Mouse (Mus musculus) forebrain, embryonic 14.5 days (tissue): ENCODE measurements at regions not wholly inside any gene's neighbourhood (a gene's known extent, or its start where the extent isn't known, plus 50 kb on each side); places are given as distances from the start of the nearest gene placed in this dataset.

ENCODE experiments used
- ATAC-seq: fragments of 200-750 bp; cut with Nextera tagmentation; 2 replicates; pipeline ENCODE4 v1.8.0; 2017; ENCODE audit warnings: mild to moderate bottlenecking, moderate library complexity
- DNase-seq: peaks from one replicate; pipeline ENCODE4 v3.0.0-alpha.2; 2015; ENCODE audit warnings: low spot score
- H3K27ac ChIP-seq: fragments of 300-500 bp; sonication (generic); 2 replicates; pipeline ENCODE4 v1.5.1; 2014; ENCODE audit warnings: low read depth, mild to moderate bottlenecking, control low read depth, low read length, moderate library complexity
- H3K27me3 ChIP-seq: fragments of 300-500 bp; sonication (generic); replicated peaks from 2 replicates; pipeline ENCODE4 v1.6.1; 2014; ENCODE audit warnings: low read length, control low read depth, mixed read lengths; ENCODE audit not compliant: control insufficient read depth, insufficient read depth
- H3K36me3 ChIP-seq: fragments of 300-500 bp; sonication (generic); 2 replicates; pipeline ENCODE4 v1.6.1; 2014; ENCODE audit warnings: low read length, control low read depth; ENCODE audit not compliant: control insufficient read depth, insufficient read depth
- H3K4me1 ChIP-seq: fragments of 300-500 bp; sonication (generic); 2 replicates; pipeline ENCODE4 v1.6.1; 2014; ENCODE audit warnings: antibody characterized with exemption, low read length, control low read depth; ENCODE audit not compliant: control insufficient read depth, insufficient read depth
- H3K4me2 ChIP-seq: fragments of 300-500 bp; sonication (generic); 2 replicates; pipeline ENCODE4 v1.6.1; 2014; ENCODE audit warnings: mild to moderate bottlenecking, control low read depth, low read length
- H3K4me3 ChIP-seq: fragments of 300-500 bp; sonication (generic); 2 replicates; pipeline ENCODE4 v1.5.1; 2014; ENCODE audit warnings: low read depth, low read length, control low read depth
- H3K9ac ChIP-seq: fragments of 300-500 bp; sonication (generic); 2 replicates; pipeline ENCODE4 v1.6.1; 2014; ENCODE audit warnings: mild to moderate bottlenecking, low read length, control low read depth, moderate library complexity
- H3K9me3 ChIP-seq: fragments of 300-500 bp; sonication (generic); replicated peaks from 2 replicates; pipeline ENCODE4 v1.6.1; 2016; ENCODE audit warnings: low read length, control low read depth, mixed read lengths; ENCODE audit not compliant: control insufficient read depth
- WGBS: fragments of 180-500 bp; shearing (Covaris S2); extraction: QIAGEN DNeasy Blood & Tissue Kit; methylation state at CpG from one replicate; pipeline ENCODE4 v1.1.7; 2014; 5-methylcytosine and 5-hydroxymethylcytosine counted together

DNA sequence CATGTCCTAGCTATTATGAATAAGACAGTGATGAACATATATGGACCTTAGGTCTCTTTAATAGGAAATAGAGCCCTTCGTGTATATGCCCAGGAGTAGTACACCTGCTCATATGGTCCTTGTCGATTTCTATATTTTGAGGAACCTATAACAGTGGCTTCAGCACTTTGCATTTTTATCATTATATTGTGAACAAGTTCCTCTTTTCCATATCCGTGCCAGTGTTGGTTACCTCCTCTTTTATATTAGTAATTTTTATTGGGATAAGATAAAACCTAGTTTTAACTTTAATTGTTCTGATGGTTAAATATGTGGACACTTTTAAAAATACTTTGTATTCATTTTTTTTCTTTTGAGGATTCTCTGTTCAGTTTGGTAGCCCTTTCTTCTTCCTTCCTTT lies 255.4 kb upstream of the Cobl start:
- no peaks in the 10 kb centered on the region for H3K36me3 ChIP-seq
- H3K4me3 ChIP-seq = no peak overlapping the region
- H3K9me3 ChIP-seq = no peaks in the 10 kb centered on the region
- ATAC-seq (no peak), DNase-seq (no peak)
- H3K27ac ChIP-seq = no peak overlapping the region
- no peaks in the 10 kb centered on the region for H3K27me3 ChIP-seq
- 89% methylated on average over 3 of the region's 3 CpGs for WGBS
- H3K4me1 ChIP-seq = no peaks in the 10 kb centered on the region
- H3K9ac ChIP-seq = no peak overlapping the region
- H3K4me2 ChIP-seq = no peak overlapping the region

- no peaks in the 10 kb centered on the region for H3K27me3 ChIP-seq
- 0 out of 2 replicates have a peak, but pooled peaks cover 3% of the 10 kb centered on the region for H3K4me1 ChIP-seq
- no peak overlapping the region for H3K4me3 ChIP-seq
- peak; percentile 67; the same call in 1 of the 2 replicates for ATAC-seq
- WGBS = 9% methylated on average over 5 of the region's 5 CpGs
- H3K9me3 ChIP-seq = no peaks in the 10 kb centered on the region
- H3K9ac ChIP-seq = no peak overlapping the region
- peak; percentile 25 for DNase-seq
- no peak overlapping the region for H3K27ac ChIP-seq
- H3K4me2 ChIP-seq = no peak overlapping the region
- no peaks in the 10 kb centered on the region for H3K36me3 ChIP-seq
Measured at GRCm38 (mm10) chr11:12696321-12696720, 231.6 kb upstream of the Cobl start.

- Histone ChIP-seq H3K4me1 (0 out of 2 replicates have a peak, but pooled peaks cover 3% of the 10 kb centered on the region), H3K4me2 (no peak overlapping the region), H3K27me3 (no peaks in the 10 kb centered on the region), H3K36me3 (no peaks in the 10 kb centered on the region), H3K27ac (no peak overlapping the region), H3K4me3 (no peak overlapping the region), H3K9me3 (no peaks in the 10 kb centered on the region), H3K9ac (no peak overlapping the region)
- ATAC-seq (no peak; the same call in 1 of the 2 replicates), DNase-seq (no peak)
Measured at GRCm38 (mm10) chr11:12692836-12693235, 228.1 kb upstream of the Cobl start.

- 98% methylated on average over 4 of the region's 4 CpGs for WGBS
- no peak overlapping the region for H3K27ac ChIP-seq
- H3K4me2 ChIP-seq = no peak overlapping the region
- no peaks in the 10 kb centered on the region for H3K27me3 ChIP-seq
- H3K9ac ChIP-seq = no peak overlapping the region
- ATAC-seq = no peak
- H3K9me3 ChIP-seq = no peaks in the 10 kb centered on the region
- H3K36me3 ChIP-seq = no peaks in the 10 kb centered on the region
- DNase-seq = no peak
- H3K4me1 ChIP-seq = no peaks in the 10 kb centered on the region
- no peak overlapping the region for H3K4me3 ChIP-seq
Measured at GRCm38 (mm10) chr11:12686717-12687116, 222.0 kb upstream of the Cobl start.

DNA sequence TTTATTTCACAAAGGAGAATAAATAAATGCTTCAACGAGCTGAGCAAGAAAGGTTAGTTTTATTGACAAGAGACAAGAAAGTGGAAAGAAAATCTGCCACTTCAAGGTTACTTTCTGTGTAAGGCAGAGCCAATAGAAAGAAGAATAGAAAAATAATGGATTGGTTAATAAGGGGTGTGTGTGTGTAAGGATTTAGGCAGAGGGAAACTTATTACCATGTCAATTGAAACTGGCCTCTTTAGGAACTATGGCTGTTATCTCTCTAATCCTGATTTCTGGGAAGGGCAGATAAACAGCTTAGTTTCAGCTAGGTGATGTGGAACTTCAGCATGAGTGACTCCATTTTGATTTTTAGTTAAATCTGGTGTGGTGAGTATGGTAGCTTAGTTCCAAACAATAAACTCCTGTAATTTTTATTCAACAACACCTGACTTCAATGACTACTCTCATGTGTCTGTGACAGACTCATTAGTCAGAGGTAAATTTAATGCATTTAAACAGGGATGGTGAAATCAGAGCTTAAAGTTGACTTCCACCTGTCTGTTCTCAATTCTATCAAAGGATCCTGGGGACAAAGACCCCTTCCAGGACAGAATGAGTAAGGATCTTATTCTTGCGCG lies 197.2 kb upstream of the Cobl start:
- peak; percentile 1 for DNase-seq
- WGBS = 29% methylated on average over 3 of the region's 3 CpGs
- Histone ChIP-seq H3K4me2 (no peak overlapping the region), H3K9ac (no peak overlapping the region), H3K4me3 (no peak overlapping the region), H3K4me1 (0 out of 2 replicates have a peak, but pooled peaks cover 2% of the 10 kb centered on the region), H3K36me3 (no peaks in the 10 kb centered on the region), H3K9me3 (no peaks in the 10 kb centered on the region), H3K27me3 (no peaks in the 10 kb centered on the region), H3K27ac (no peak overlapping the region)
- no peak; the same call in 1 of the 2 replicates for ATAC-seq

GRCm38 (mm10) chr11:12658847-12659246 lies 194.1 kb upstream of the Cobl start:
- no peak overlapping the region for H3K4me3 ChIP-seq
- H3K9ac ChIP-seq = no peak overlapping the region
- DNase-seq (no peak), ATAC-seq (no peak)
- H3K4me2 ChIP-seq = no peak overlapping the region
- H3K27me3 ChIP-seq = no peaks in the 10 kb centered on the region
- no peak overlapping the region for H3K27ac ChIP-seq
- H3K36me3 ChIP-seq = no peaks in the 10 kb centered on the region
- H3K4me1 ChIP-seq = 0 out of 2 replicates have a peak, but pooled peaks cover 2% of the 10 kb centered on the region
- H3K9me3 ChIP-seq = no peaks in the 10 kb centered on the region

- no peaks in the 10 kb centered on the region for H3K27me3 ChIP-seq
- no peak overlapping the region for H3K27ac ChIP-seq
- ATAC-seq (no peak), DNase-seq (no peak)
- no peak overlapping the region for H3K4me2 ChIP-seq
- 46% methylated on average over 10 of the region's 10 CpGs for WGBS
- no peak overlapping the region for H3K4me3 ChIP-seq
- no peaks in the 10 kb centered on the region for H3K36me3 ChIP-seq
- no peaks in the 10 kb centered on the region for H3K9me3 ChIP-seq
- no peaks in the 10 kb centered on the region for H3K4me1 ChIP-seq
- no peak overlapping the region for H3K9ac ChIP-seq
Measured at GRCm38 (mm10) chr11:12656450-12656849, 191.7 kb upstream of the Cobl start.
